Mouse (Mus musculus): Measurements from ENCODE around the gene Hnrnph3. TPM values are rescaled to one million over a fixed set of nuclear protein-coding genes. Genes with fewer than 3 reads are reported as not detected.

Hnrnph3 gene
- polyA plus RNA-seq, 1 experiment, result 97.0 TPM

- no peaks in the 10 kb centered on the region for H3K27me3 ChIP-seq (ENCODE audit: control insufficient read depth, insufficient read depth, low read length)
- TF ChIP-seq CTCF (IDR thresholded peaks at IDR 0.05; ENCODE audit: borderline replicate concordance, insufficient read depth, low read depth, low read length), result no peak
- no peak for TF ChIP-seq POLR2A (IDR thresholded peaks at IDR 0.05; ENCODE audit: borderline replicate concordance, insufficient read depth, low read length)
- 82% methylated on average over 9 of the region's 9 CpGs for WGBS
Observed at GRCm38 (mm10) chr10:63004556-63004955, 19.5 kb downstream of the Hnrnph3 start.

DNA sequence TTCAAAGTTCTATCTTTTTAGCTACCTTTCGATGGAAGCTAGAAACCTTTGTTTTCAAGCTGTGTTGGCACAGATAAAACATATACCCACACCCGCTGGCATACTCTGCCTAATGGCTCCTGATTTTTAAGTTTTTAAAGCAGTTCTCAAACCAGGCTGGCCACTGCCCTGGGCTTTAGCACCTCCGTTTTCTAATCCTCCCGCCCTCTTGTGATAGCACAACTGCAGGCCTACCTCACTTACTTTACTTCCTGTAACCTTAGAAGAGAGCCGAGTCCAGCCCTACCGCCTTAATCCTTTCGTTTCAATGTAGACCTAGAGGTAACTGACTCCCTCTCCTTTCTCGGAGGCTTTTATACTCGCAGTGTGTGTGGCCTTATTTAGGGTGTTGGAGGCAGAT is 20.8 kb downstream of the Hnrnph3 start:
- Histone ChIP-seq H3K27me3 (ENCODE audit: control insufficient read depth, insufficient read depth, low read length) (no peaks in the 10 kb centered on the region), H3K27ac (ENCODE audit: insufficient read depth, low read length) (no peak overlapping the region), H3K4me1 (ENCODE audit: control insufficient read depth, insufficient read depth, low read length) (0 out of 2 replicates have a peak, but pooled peaks cover 4% of the 10 kb centered on the region), H3K4me3 (replicated peaks; ENCODE audit: insufficient read depth, low read depth, low read length) (no peak overlapping the region)
- 88% methylated on average over 9 of the region's 9 CpGs for WGBS
- TF ChIP-seq POLR2A (IDR thresholded peaks at IDR 0.05; ENCODE audit: borderline replicate concordance, insufficient read depth, low read length), result no peak
- TF ChIP-seq CTCF (IDR thresholded peaks at IDR 0.05; ENCODE audit: borderline replicate concordance, insufficient read depth, low read depth, low read length), result no peak
- DNase-seq, result no peak

More at GRCm38 (mm10) chr10:63004556-63004955, 19.5 kb downstream of the Hnrnph3 start:
- Histone ChIP-seq H3K4me3 (replicated peaks; ENCODE audit: insufficient read depth, low read depth, low read length) (no peak overlapping the region), H3K27ac (ENCODE audit: insufficient read depth, low read length) (no peak overlapping the region), H3K4me1 (ENCODE audit: control insufficient read depth, insufficient read depth, low read length) (0 out of 2 replicates have a peak, but pooled peaks cover 4% of the 10 kb centered on the region)
- no peak for DNase-seq

- Histone ChIP-seq H3K4me1 (ENCODE audit: control insufficient read depth, insufficient read depth, low read length) (0 out of 2 replicates have a peak, but pooled peaks cover 4% of the 10 kb centered on the region), H3K27me3 (ENCODE audit: control insufficient read depth, insufficient read depth, low read length) (no peaks in the 10 kb centered on the region), H3K4me3 (replicated peaks; ENCODE audit: insufficient read depth, low read depth, low read length) (no peak overlapping the region), H3K27ac (ENCODE audit: insufficient read depth, low read length) (no peak overlapping the region)
- 27% methylated on average over 9 of the region's 9 CpGs for WGBS
- peak in 1 of 2 experiments; percentile 19 for DNase-seq
- no peak for TF ChIP-seq CTCF (IDR thresholded peaks at IDR 0.05; ENCODE audit: borderline replicate concordance, insufficient read depth, low read depth, low read length)
- no peak for TF ChIP-seq POLR2A (IDR thresholded peaks at IDR 0.05; ENCODE audit: borderline replicate concordance, insufficient read depth, low read length)
Observed at GRCm38 (mm10) chr10:63000584-63000983, 23.4 kb downstream of the Hnrnph3 start.

GRCm38 (mm10) chr10:62993991-62994390 is 30.0 kb downstream of the Hnrnph3 start:
- H3K4me1 ChIP-seq (ENCODE audit: control insufficient read depth, insufficient read depth, low read length), result peaks cover 4% of the 10 kb centered on the region; the same call in 1 of the 2 replicates
- no peak overlapping the region for H3K27ac ChIP-seq (ENCODE audit: insufficient read depth, low read length)
- TF ChIP-seq POLR2A (IDR thresholded peaks at IDR 0.05; ENCODE audit: borderline replicate concordance, insufficient read depth, low read length) (no peak), CTCF (IDR thresholded peaks at IDR 0.05; ENCODE audit: borderline replicate concordance, insufficient read depth, low read depth, low read length) (no peak)
- no peak for DNase-seq
- no peak overlapping the region for H3K4me3 ChIP-seq (replicated peaks; ENCODE audit: insufficient read depth, low read depth, low read length)
- H3K27me3 ChIP-seq (ENCODE audit: control insufficient read depth, insufficient read depth, low read length), result no peaks in the 10 kb centered on the region
- 57% methylated on average over 7 of the region's 9 CpGs for WGBS

- no peak for DNase-seq
- 90% methylated on average over 15 of the region's 15 CpGs for WGBS
- H3K27me3 ChIP-seq (ENCODE audit: control insufficient read depth, insufficient read depth, low read length), result no peaks in the 10 kb centered on the region
- no peak for TF ChIP-seq CTCF (IDR thresholded peaks at IDR 0.05; ENCODE audit: borderline replicate concordance, insufficient read depth, low read depth, low read length)
- TF ChIP-seq POLR2A (IDR thresholded peaks at IDR 0.05; ENCODE audit: borderline replicate concordance, insufficient read depth, low read length), result no peak
- H3K4me3 ChIP-seq (replicated peaks; ENCODE audit: insufficient read depth, low read depth, low read length), result no peak overlapping the region
- H3K27ac ChIP-seq (ENCODE audit: insufficient read depth, low read length), result no peak overlapping the region
- peaks cover 4% of the 10 kb centered on the region; the same call in 1 of the 2 replicates for H3K4me1 ChIP-seq (ENCODE audit: control insufficient read depth, insufficient read depth, low read length)
Observed at GRCm38 (mm10) chr10:62990636-62991035, 33.4 kb downstream of the Hnrnph3 start.

- no peak overlapping the region for H3K27ac ChIP-seq (ENCODE audit: insufficient read depth, low read length)
- DNase-seq, result no peak
- no peaks in the 10 kb centered on the region for H3K27me3 ChIP-seq (ENCODE audit: control insufficient read depth, insufficient read depth, low read length)
- 0 out of 2 replicates have a peak, but pooled peaks cover 6% of the 10 kb centered on the region for H3K4me1 ChIP-seq (ENCODE audit: control insufficient read depth, insufficient read depth, low read length)
- TF ChIP-seq POLR2A (IDR thresholded peaks at IDR 0.05; ENCODE audit: borderline replicate concordance, insufficient read depth, low read length) (no peak), CTCF (IDR thresholded peaks at IDR 0.05; ENCODE audit: borderline replicate concordance, insufficient read depth, low read depth, low read length) (peak; percentile 36; the same call in 1 of the 2 replicates)
- 24% methylated on average over 3 of the region's 3 CpGs for WGBS
- no peak overlapping the region for H3K4me3 ChIP-seq (replicated peaks; ENCODE audit: insufficient read depth, low read depth, low read length)
Observed at GRCm38 (mm10) chr10:62987341-62987740, 36.7 kb downstream of the Hnrnph3 start.

DNA sequence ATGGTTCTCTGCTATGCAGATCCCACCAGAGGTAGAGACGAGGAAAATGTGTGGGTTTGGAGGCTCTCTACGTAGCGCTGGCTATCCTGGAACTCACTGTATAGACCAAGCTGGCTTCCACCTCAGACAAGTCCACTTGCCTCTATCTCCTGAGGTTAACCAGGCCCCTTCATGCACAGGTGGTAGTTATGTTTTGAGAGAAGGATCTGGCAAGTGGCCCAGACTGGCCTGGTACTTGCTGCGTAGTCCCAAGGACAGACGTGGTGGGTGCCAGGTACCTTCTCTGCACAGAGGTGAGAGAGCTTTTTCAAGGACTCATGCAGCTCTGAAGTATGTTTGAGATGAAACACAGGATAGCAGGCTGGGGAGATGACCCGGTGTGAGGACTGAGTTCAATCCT is 39.5 kb downstream of the Hnrnph3 start:
- H3K27me3 ChIP-seq (ENCODE audit: control insufficient read depth, insufficient read depth, low read length), result no peaks in the 10 kb centered on the region
- H3K4me3 ChIP-seq (replicated peaks; ENCODE audit: insufficient read depth, low read depth, low read length), result no peak overlapping the region
- no peak overlapping the region for H3K27ac ChIP-seq (ENCODE audit: insufficient read depth, low read length)
- 54% methylated on average over 6 of the region's 6 CpGs for WGBS
- TF ChIP-seq CTCF (IDR thresholded peaks at IDR 0.05; ENCODE audit: borderline replicate concordance, insufficient read depth, low read depth, low read length), result no peak
- TF ChIP-seq POLR2A (IDR thresholded peaks at IDR 0.05; ENCODE audit: borderline replicate concordance, insufficient read depth, low read length), result no peak
- H3K4me1 ChIP-seq (ENCODE audit: control insufficient read depth, insufficient read depth, low read length), result peaks cover 9% of the 10 kb centered on the region
- DNase-seq, result peak in 1 of 2 experiments; percentile 46

- Histone ChIP-seq H3K27ac (ENCODE audit: insufficient read depth, low read length) (no peak overlapping the region), H3K4me3 (replicated peaks; ENCODE audit: insufficient read depth, low read depth, low read length) (no peak overlapping the region), H3K27me3 (ENCODE audit: control insufficient read depth, insufficient read depth, low read length) (no peaks in the 10 kb centered on the region), H3K4me1 (ENCODE audit: control insufficient read depth, insufficient read depth, low read length) (peaks cover 9% of the 10 kb centered on the region)
- TF ChIP-seq POLR2A (IDR thresholded peaks at IDR 0.05; ENCODE audit: borderline replicate concordance, insufficient read depth, low read length) (no peak), CTCF (IDR thresholded peaks at IDR 0.05; ENCODE audit: borderline replicate concordance, insufficient read depth, low read depth, low read length) (no peak)
- no peak for DNase-seq
- 88% methylated on average over 11 of the region's 11 CpGs for WGBS
Observed at GRCm38 (mm10) chr10:62984072-62984471, 39.9 kb downstream of the Hnrnph3 start.
